9 mouse cellular contexts compared by ENCODE assay signal in the genomic region with DNA sequence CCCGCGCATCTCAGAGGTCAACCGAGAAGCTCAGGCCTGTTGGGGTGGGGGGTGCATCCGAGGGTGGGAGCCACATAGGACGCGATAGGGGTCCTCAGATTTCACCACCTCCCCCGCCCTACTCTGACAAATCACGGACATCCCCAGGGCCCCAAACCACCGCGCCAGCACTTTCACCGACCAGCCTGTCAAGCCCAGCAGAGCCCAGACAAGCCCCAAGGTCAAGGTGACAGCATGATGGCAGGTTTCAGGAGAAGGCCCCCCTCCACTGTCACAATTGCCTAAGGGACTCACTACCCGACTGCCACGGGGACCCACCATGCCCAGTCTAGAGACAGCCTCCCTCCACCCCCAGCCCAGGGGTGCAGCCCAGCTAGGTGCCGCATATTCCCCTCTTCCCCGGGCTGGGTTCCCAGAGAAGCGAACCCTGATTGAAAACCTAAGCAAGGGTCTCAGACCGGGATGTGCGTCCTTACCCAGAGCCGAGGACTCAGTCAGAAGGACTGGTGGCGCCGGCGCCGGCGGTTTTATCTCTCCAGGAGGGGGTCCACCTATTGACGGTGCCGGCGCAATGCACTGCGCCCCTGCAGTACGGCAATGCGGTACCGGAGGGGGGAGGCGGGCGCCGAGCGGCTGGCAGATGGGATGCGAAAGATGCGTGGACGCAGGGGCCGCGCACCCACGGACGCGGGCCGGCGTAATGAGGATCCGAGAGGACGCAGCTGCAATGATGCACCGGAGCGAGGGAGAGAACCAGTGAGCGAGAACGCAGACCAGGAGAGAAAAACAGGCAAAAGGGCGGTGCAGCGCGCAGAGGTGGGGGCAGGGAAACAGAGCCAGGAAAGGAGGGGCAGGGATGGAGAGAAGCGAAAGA. TPM values are rescaled to one million over a fixed set of nuclear protein-coding genes. Genes with fewer than 3 reads are reported as not detected.
DNase-seq lines count a peak whose midpoint lies in the region; ATAC-seq lines count a peak whose summit lies in the region.
"Had no signal": no experiment of that assay in that cellular context is flagged by ENCODE, and none has a peak within 500 bp of the region (broad histone marks: within the 10 kb centered on the region; RNA-seq: fewer than 3 reads in every experiment).

A gene (minus strand): TSS at position 767 of the 874 bp plus-strand sequence.

- DNase-seq in kidney, postnatal 36 days: no peak
- peak; percentile 92 for DNase-seq in cerebellum, adult 9-10 months
- peak; percentile 88 to 94 for DNase-seq in frontal cortex, postnatal 36 days (ENCODE audit: low spot score in 2 of 2)
- peak; percentile 20 for DNase-seq in hindbrain, embryonic 10.5 days (ENCODE audit: low spot score)
- DNase-seq in kidney, postnatal 4 days: no peak

- ATAC-seq in kidney, embryonic 14.5 days (ENCODE audit: low FRiP score, low TSS enrichment): peak; percentile 62; the same call in 1 of the 2 replicates
- no peak for ATAC-seq in limb, embryonic 12.5 days (ENCODE audit: insufficient number of reproducible peaks, insufficient read depth, low FRiP score, low TSS enrichment, low read depth)
- ATAC-seq in stomach, embryonic 15.5 days (ENCODE audit: insufficient read depth, low FRiP score, low read depth): no peak

- H3K27me3 ChIP-seq in kidney, embryonic 14.5 days (ENCODE audit: control insufficient read depth, insufficient read depth, low read length): peaks cover 42% of the 10 kb centered on the region
- H3K27me3 ChIP-seq in hindbrain, embryonic 10.5 days (ENCODE audit: insufficient read depth, poor library complexity, severe bottlenecking): peaks cover 73% of the 10 kb centered on the region
- H3K27me3 ChIP-seq in limb, embryonic 12.5 days: peaks cover 84% of the 10 kb centered on the region
- peaks cover 47% of the 10 kb centered on the region for H3K27me3 ChIP-seq in stomach, embryonic 15.5 days (replicated peaks)

- H3K36me3 ChIP-seq in kidney, embryonic 14.5 days (ENCODE audit: control insufficient read depth, insufficient read depth, low read length): no peaks in the 10 kb centered on the region
- H3K36me3 ChIP-seq in hindbrain, embryonic 10.5 days: no peaks in the 10 kb centered on the region
- H3K36me3 ChIP-seq in limb, embryonic 12.5 days: no peaks in the 10 kb centered on the region
- H3K36me3 ChIP-seq in stomach, embryonic 15.5 days: no peaks in the 10 kb centered on the region

- H3K4me1 ChIP-seq in kidney, embryonic 14.5 days (ENCODE audit: control insufficient read depth, insufficient read depth, low read length): peaks cover 3% of the 10 kb centered on the region; the same call in 1 of the 2 replicates
- H3K4me1 ChIP-seq in hindbrain, embryonic 10.5 days (replicated peaks): peaks cover 34% of the 10 kb centered on the region
- peaks cover 10% of the 10 kb centered on the region; the same call in 1 of the 2 replicates for H3K4me1 ChIP-seq in limb, embryonic 12.5 days (replicated peaks)
- peaks cover 5% of the 10 kb centered on the region; the same call in 1 of the 2 replicates for H3K4me1 ChIP-seq in stomach, embryonic 15.5 days

- H3K9me3 ChIP-seq in kidney, embryonic 14.5 days (ENCODE audit: control insufficient read depth, low read length): no peaks in the 10 kb centered on the region
- H3K9me3 ChIP-seq in hindbrain, embryonic 10.5 days: no peaks in the 10 kb centered on the region
- H3K9me3 ChIP-seq in limb, embryonic 12.5 days: no peaks in the 10 kb centered on the region
- no peaks in the 10 kb centered on the region for H3K9me3 ChIP-seq in stomach, embryonic 15.5 days

- H3K27ac ChIP-seq in kidney, embryonic 14.5 days (ENCODE audit: low read depth, low read length): no peak within 1 kb of the TSS
- peak within 1 kb of the TSS; percentile 70 for H3K27ac ChIP-seq in hindbrain, embryonic 10.5 days
- H3K27ac ChIP-seq in limb, embryonic 12.5 days: no peak within 1 kb of the TSS
- H3K27ac ChIP-seq in stomach, embryonic 15.5 days: no peak within 1 kb of the TSS

- H3K4me2 ChIP-seq in kidney, embryonic 14.5 days (replicated peaks; ENCODE audit: low read depth, low read length): peak within 1 kb of the TSS; percentile 42
- peak within 1 kb of the TSS; percentile 61 for H3K4me2 ChIP-seq in limb, embryonic 12.5 days
- H3K4me2 ChIP-seq in stomach, embryonic 15.5 days: peak within 1 kb of the TSS; percentile 41

- peak within 1 kb of the TSS; percentile 24; the same call in 1 of the 2 replicates for H3K4me3 ChIP-seq in kidney, embryonic 14.5 days (ENCODE audit: low read length)
- H3K4me3 ChIP-seq in hindbrain, embryonic 10.5 days: peak within 1 kb of the TSS; percentile 54
- peak within 1 kb of the TSS; percentile 36 for H3K4me3 ChIP-seq in limb, embryonic 12.5 days (replicated peaks)
- H3K4me3 ChIP-seq in stomach, embryonic 15.5 days (replicated peaks): peak within 1 kb of the TSS; percentile 18
- H3K4me3 ChIP-seq: erythroblast, embryonic 14.5 days had no signal

- H3K9ac ChIP-seq in kidney, embryonic 14.5 days (ENCODE audit: low read depth, low read length): no peak within 1 kb of the TSS; the same call in 1 of the 2 replicates
- H3K9ac ChIP-seq in limb, embryonic 12.5 days (replicated peaks): no peak within 1 kb of the TSS; the same call in 1 of the 2 replicates
- no peak within 1 kb of the TSS for H3K9ac ChIP-seq in stomach, embryonic 15.5 days

- WGBS in kidney, embryonic 14.5 days: 2% methylated on average over 55 of the region's 55 CpGs
- WGBS in hindbrain, embryonic 10.5 days: 3% methylated on average over 55 of the region's 55 CpGs
- WGBS in limb, embryonic 12.5 days: 3% methylated on average over 55 of the region's 55 CpGs
- WGBS in stomach, embryonic 15.5 days: 6% methylated on average over 55 of the region's 55 CpGs

RNA-seq across cellular contexts. Expression of the gene that starts here (rescaled TPM):
- polyA plus RNA-seq in kidney, embryonic 14.5 days (2014; fragmentation: Nextera tagmentation; extraction: Ambion mirVana): not detected in 2 replicates
- 0.47 TPM in 1 of 2 replicates, not detected in the other for polyA plus RNA-seq in hindbrain, embryonic 10.5 days (2016; fragmentation: Nextera tagmentation; extraction: Ambion mirVana)
- 0.10 TPM in 1 of 2 replicates, not detected in the other for polyA plus RNA-seq in limb, embryonic 12.5 days (2016; fragmentation: Nextera tagmentation; extraction: Ambion mirVana)
- 0.18 and 0.36 TPM in 2 replicates for polyA plus RNA-seq in stomach, embryonic 15.5 days (2015; fragmentation: Nextera tagmentation; extraction: Ambion mirVana)
- polyA plus RNA-seq: erythroblast, embryonic 14.5 days had no signal

Comparison
In these comparisons a context has a peak if more than half of its experiments do, and no peak if none do; other contexts are left out.
1. Peak in ATAC-seq, H3K4me3 ChIP-seq and H3K4me2 ChIP-seq in kidney, embryonic 14.5 days; RNA of the gene not detected or under 1 TPM.
2. Peak in DNase-seq, H3K4me3 ChIP-seq and H3K27ac ChIP-seq in hindbrain, embryonic 10.5 days; RNA of the gene not detected or under 1 TPM.
3. DNase-seq: peak in cerebellum, adult 9-10 months (single experiment) and frontal cortex, postnatal 36 days (2 of 2); none in kidney, postnatal 36 days (0 of 2) and kidney, postnatal 4 days (0 of 2).
4. Peak in every context shown above with its lines, with median percentiles within 50 percentile points of each other: H3K4me2 ChIP-seq and H3K4me3 ChIP-seq.